Mouse (Mus musculus): ENCODE measurements around the gene Dmgdh. TPM values are rescaled to one million over a fixed set of nuclear protein-coding genes. Genes with fewer than 3 reads are reported as not detected.

The Dmgdh gene
- not detected in 2 replicates for polyA plus RNA-seq (2012; ENCODE audit: insufficient read depth, insufficient read length, missing spikeins)

DNA sequence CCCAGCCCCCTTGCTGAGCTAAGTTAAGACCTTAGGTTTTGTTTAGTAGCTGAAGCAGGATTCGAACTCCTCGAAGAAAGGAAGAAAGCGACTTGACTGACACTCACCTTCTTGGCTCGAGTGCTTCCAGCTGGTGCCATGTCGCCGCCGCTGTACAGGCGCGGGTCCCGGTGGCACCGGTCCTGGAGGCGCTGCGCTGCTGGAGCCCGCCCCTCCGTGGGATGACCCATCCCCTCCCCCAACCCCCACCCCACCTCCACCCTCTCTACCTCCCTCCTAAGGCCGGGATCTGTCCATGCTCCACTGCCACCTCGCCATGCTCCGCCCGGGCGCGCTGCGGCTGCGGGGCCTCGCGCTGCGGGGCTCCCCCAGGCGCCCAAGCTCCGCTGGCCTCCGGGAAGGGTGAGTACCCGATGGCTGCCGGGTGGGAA, at the start of gene Dmgdh, which contains the start of gene Bhmt2:
Dmgdh (plus strand) TSS at position 303 of the 431 bp plus-strand sequence.
Bhmt2 (minus strand) TSS at position 172 of the 431 bp plus-strand sequence.
- H3K4me1 ChIP-seq (ENCODE audit: control insufficient read depth, insufficient read depth, low read length): no peaks in the 10 kb centered on the region
- TF ChIP-seq CTCF (IDR thresholded peaks at IDR 0.05; ENCODE audit: low read depth, low read length) (no peak), POLR2A (IDR thresholded peaks at IDR 0.05; ENCODE audit: borderline replicate concordance, low read depth, low read length) (no peak)
- no peak within 1 kb of the TSS for H3K4me3 ChIP-seq (ENCODE audit: insufficient read depth, low read length)
- H3K27ac ChIP-seq (ENCODE audit: insufficient read depth, low read depth, low read length): no peak within 1 kb of the TSS

DNA sequence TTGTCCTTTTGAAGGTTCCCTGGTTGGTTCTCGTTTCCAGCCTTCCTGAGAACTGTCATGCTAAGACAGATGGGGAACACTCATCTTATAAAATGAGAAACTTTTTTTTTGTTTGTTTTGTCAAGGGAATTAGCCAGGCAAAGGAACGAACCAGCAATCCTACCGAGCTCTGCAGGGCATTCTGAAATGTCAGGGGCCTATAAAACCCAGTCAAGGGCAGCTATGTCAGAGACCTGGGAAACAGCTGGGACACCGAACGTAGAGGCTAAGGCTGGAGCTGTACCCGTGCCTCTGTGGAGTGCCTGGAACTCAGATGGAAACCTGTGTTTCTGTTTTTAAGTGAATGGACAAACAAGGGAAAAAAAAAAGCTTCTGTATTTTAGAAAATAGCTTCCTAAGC, 45.4 kb upstream of the Dmgdh start:
- TF ChIP-seq CTCF (IDR thresholded peaks at IDR 0.05; ENCODE audit: low read depth, low read length) (no peak), POLR2A (IDR thresholded peaks at IDR 0.05; ENCODE audit: borderline replicate concordance, low read depth, low read length) (no peak)
- no peaks in the 10 kb centered on the region for H3K4me1 ChIP-seq (ENCODE audit: control insufficient read depth, insufficient read depth, low read length)
- no peak overlapping the region for H3K27ac ChIP-seq (ENCODE audit: insufficient read depth, low read depth, low read length)
- H3K4me3 ChIP-seq (ENCODE audit: insufficient read depth, low read length): no peak overlapping the region

DNA sequence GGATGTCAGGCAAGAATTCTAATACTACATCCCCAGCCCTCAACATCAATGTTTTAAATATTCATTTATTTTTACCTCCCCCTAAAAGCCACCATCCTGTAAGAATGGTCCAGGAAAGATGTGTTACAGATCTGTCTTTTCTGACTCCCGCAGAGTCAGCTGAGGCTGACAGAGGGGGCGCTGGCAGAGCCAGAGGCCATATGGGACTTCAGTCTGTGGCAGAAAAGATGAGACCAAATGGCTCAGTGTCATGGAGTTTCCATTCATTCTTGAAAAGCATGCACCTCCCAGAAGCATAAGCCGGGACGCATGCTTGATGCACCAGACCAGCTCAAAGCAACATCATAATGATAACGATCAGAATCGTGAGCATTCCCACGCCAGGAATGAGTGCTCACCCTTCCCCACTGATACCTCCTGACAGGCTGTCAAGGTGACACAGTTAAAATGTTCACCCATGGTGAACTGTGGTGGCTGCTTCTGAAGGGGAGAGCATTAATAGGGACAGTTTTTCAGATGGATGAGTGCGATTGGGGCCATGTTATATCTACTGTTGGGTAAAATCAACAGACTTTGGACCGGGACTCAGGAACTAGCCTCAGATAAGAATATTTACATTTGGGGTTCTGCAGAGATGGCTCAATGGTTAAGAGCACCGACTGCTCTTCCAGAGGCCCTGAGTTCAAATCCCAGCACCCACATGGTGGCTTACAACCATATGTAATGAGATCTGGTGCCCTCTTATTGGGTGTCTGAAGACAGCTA, 43.1 kb upstream of the Dmgdh start:
- Histone ChIP-seq H3K4me1 (ENCODE audit: control insufficient read depth, insufficient read depth, low read length) (no peaks in the 10 kb centered on the region), H3K27ac (ENCODE audit: insufficient read depth, low read depth, low read length) (no peak overlapping the region), H3K4me3 (ENCODE audit: insufficient read depth, low read length) (no peak overlapping the region)
- no peak for TF ChIP-seq POLR2A (IDR thresholded peaks at IDR 0.05; ENCODE audit: borderline replicate concordance, low read depth, low read length)
- no peak for TF ChIP-seq CTCF (IDR thresholded peaks at IDR 0.05; ENCODE audit: low read depth, low read length)

- no peaks in the 10 kb centered on the region for H3K4me1 ChIP-seq (ENCODE audit: control insufficient read depth, insufficient read depth, low read length)
- TF ChIP-seq CTCF (IDR thresholded peaks at IDR 0.05; ENCODE audit: low read depth, low read length) (no peak), POLR2A (IDR thresholded peaks at IDR 0.05; ENCODE audit: borderline replicate concordance, low read depth, low read length) (no peak)
- no peak overlapping the region for H3K27ac ChIP-seq (ENCODE audit: insufficient read depth, low read depth, low read length)
- no peak overlapping the region for H3K4me3 ChIP-seq (ENCODE audit: insufficient read depth, low read length)
Observed at GRCm38 (mm10) chr13:93632927-93633326, 41.3 kb upstream of the Dmgdh start.

DNA sequence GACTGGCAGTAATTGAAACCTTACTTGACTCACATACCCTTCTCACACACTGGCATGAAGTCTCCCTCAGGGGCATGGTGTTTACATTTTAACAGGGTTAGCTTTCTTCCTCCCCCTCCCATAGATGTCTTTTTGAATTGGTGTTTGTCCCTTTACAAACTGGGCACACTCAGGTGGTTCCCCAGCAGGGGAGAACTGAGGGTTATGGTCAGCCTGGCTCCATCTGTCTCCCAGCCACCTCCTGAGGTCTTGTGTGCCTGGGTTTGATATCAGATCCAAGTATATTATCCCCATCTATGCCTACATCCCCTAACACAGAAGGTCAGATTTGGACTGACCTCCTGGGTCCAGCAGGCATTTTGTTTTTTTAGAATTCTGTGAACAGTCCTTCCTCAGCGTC, 37.7 kb upstream of the Dmgdh start:
- no peaks in the 10 kb centered on the region for H3K4me1 ChIP-seq (ENCODE audit: control insufficient read depth, insufficient read depth, low read length)
- H3K4me3 ChIP-seq (ENCODE audit: insufficient read depth, low read length): no peak overlapping the region
- no peak overlapping the region for H3K27ac ChIP-seq (ENCODE audit: insufficient read depth, low read depth, low read length)
- no peak for TF ChIP-seq POLR2A (IDR thresholded peaks at IDR 0.05; ENCODE audit: borderline replicate concordance, low read depth, low read length)
- TF ChIP-seq CTCF (IDR thresholded peaks at IDR 0.05; ENCODE audit: low read depth, low read length): no peak

GRCm38 (mm10) chr13:93637282-93638245, 36.7 kb upstream of the Dmgdh start, which contains the start of gene Bhmt:
TSS of gene Bhmt (minus strand) at chr13:93637961.
- Histone ChIP-seq H3K4me1 (ENCODE audit: control insufficient read depth, insufficient read depth, low read length) (no peaks in the 10 kb centered on the region), H3K4me3 (ENCODE audit: insufficient read depth, low read length) (no peak within 1 kb of the TSS), H3K27ac (ENCODE audit: insufficient read depth, low read depth, low read length) (no peak within 1 kb of the TSS)
- TF ChIP-seq POLR2A (IDR thresholded peaks at IDR 0.05; ENCODE audit: borderline replicate concordance, low read depth, low read length): no peak
- no peak for TF ChIP-seq CTCF (IDR thresholded peaks at IDR 0.05; ENCODE audit: low read depth, low read length)

DNA sequence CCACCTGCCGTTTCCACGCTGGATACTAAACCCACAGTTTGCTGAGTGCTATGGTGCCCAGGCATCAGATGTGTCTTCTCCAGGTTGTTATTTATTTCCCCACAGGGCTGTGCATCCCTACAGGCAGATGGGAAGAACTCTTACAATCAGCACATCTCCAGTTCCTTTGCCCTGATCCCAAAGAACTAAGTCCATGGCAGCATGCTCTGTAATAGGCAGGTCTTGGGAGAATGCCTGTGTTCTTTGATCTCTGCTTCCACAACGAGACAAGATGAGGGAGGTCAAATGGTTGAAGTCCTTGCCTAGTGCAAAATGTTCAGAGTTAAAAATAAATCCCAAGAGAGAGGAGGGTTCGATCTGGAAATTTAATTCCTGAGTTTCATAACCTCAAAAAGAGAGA, 34.6 kb upstream of the Dmgdh start:
- no peak for TF ChIP-seq CTCF (IDR thresholded peaks at IDR 0.05; ENCODE audit: low read depth, low read length)
- TF ChIP-seq POLR2A (IDR thresholded peaks at IDR 0.05; ENCODE audit: borderline replicate concordance, low read depth, low read length): no peak
- no peak overlapping the region for H3K27ac ChIP-seq (ENCODE audit: insufficient read depth, low read depth, low read length)

GRCm38 (mm10) chr13:93648387-93649130, 25.7 kb upstream of the Dmgdh start:
- Histone ChIP-seq H3K4me3 (ENCODE audit: insufficient read depth, low read length) (no peak overlapping the region), H3K27ac (ENCODE audit: insufficient read depth, low read depth, low read length) (no peak overlapping the region), H3K4me1 (ENCODE audit: control insufficient read depth, insufficient read depth, low read length) (no peaks in the 10 kb centered on the region)
- TF ChIP-seq CTCF (IDR thresholded peaks at IDR 0.05; ENCODE audit: low read depth, low read length) (no peak), POLR2A (IDR thresholded peaks at IDR 0.05; ENCODE audit: borderline replicate concordance, low read depth, low read length) (no peak)

More for the DNA sequence above, 34.6 kb upstream of the Dmgdh start:
- Histone ChIP-seq H3K4me1 (ENCODE audit: control insufficient read depth, insufficient read depth, low read length) (no peaks in the 10 kb centered on the region), H3K4me3 (ENCODE audit: insufficient read depth, low read length) (no peak overlapping the region)

DNA sequence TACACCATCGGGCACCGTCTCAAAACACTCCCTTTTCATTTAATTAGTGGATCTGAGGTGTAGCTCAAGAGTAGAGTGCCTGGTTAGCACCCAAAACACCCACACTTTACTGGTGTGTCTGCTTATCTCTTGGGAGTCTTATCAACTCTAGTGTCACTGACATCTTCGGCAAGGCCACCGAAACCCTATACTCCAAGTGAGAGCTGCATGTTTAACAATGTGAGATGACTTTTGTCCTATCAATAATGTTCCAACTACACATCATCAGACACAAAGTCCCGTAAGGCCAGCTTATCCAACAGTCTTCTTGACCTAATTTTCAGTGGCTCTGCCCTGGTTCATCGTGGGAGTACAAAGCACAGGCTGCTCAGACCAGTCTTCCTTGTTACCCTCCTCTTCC, 20.9 kb upstream of the Dmgdh start:
- H3K4me1 ChIP-seq (ENCODE audit: control insufficient read depth, insufficient read depth, low read length): no peaks in the 10 kb centered on the region
- no peak for TF ChIP-seq CTCF (IDR thresholded peaks at IDR 0.05; ENCODE audit: low read depth, low read length)
- TF ChIP-seq POLR2A (IDR thresholded peaks at IDR 0.05; ENCODE audit: borderline replicate concordance, low read depth, low read length): no peak
- no peak overlapping the region for H3K27ac ChIP-seq (ENCODE audit: insufficient read depth, low read depth, low read length)
- no peak overlapping the region for H3K4me3 ChIP-seq (ENCODE audit: insufficient read depth, low read length)
